Mouse (Mus musculus) gastrocnemius, adult 2 months (tissue): ENCODE results near the gene Slc12a8. TPM values are rescaled to one million over a fixed set of nuclear protein-coding genes. Genes with fewer than 3 reads are reported as not detected.

Source experiments
- DNase-seq: peaks from one replicate; pipeline ENCODE4 v3.0.0; 2022
- H3K27ac ChIP-seq: fragments of 200-600 bp; 2 replicates; pipeline ENCODE4 v1.8.1; 2022; ENCODE audit warnings: mild to moderate bottlenecking
- H3K4me3 ChIP-seq: fragments of 200-600 bp; 2 replicates; pipeline ENCODE4 v1.8.1; 2022; ENCODE audit warnings: mild to moderate bottlenecking, moderate library complexity
- CTCF ChIP-seq: fragments of 200-600 bp; IDR thresholded peaks from 2 replicates; pipeline ENCODE4 v1.8.1; 2022; ENCODE audit warnings: antibody characterized with exemption, mild to moderate bottlenecking, moderate library complexity
- intact Hi-C: fragments of 180-260 bp; cut with DNase I; formaldehyde crosslinking; loops from one replicate; pipeline ENCODE4 v1.15.1; 2025
- total RNA-seq, 2 experiments: library from RNA; stranded (reverse); gene quantifications; 2 replicates each; pipeline ENCODE4 v1.2.3; 2021

Gene Slc12a8
- total RNA-seq, 2 experiments from 2014 or later = 0.15 to 0.47 TPM

- peak overlapping the region; percentile 84 for H3K27ac ChIP-seq
Observed at GRCm38 (mm10) chr16:33676347-33677312, 159.5 kb downstream of the Slc12a8 start.

GRCm38 (mm10) chr16:33677313-33677690, 160.2 kb downstream of the Slc12a8 start:
- no peak for TF ChIP-seq CTCF
- DNase-seq = no peak
- intact Hi-C loops = loop anchor here (2.0 kb wide), 1 partner anchor 95 kb away; no protein-coding TSS in a partner anchor
- Histone ChIP-seq H3K4me3 (no peak overlapping the region), H3K27ac (peak overlapping the region; percentile 84)

More at GRCm38 (mm10) chr16:33676347-33677312, 159.5 kb downstream of the Slc12a8 start:
- intact Hi-C loops = loop anchor here (2.0 kb wide), 1 partner anchor 94 kb away; no protein-coding TSS in a partner anchor
- TF ChIP-seq CTCF = no peak
- no peak overlapping the region for H3K4me3 ChIP-seq
- peak; percentile 52 for DNase-seq

- intact Hi-C loops = loop anchor here (2.0 kb wide), 1 partner anchor 95 kb away; no protein-coding TSS in a partner anchor
- H3K27ac ChIP-seq = peak overlapping the region; percentile 84
- TF ChIP-seq CTCF = no peak
- DNase-seq = peak; percentile 78
- no peak overlapping the region for H3K4me3 ChIP-seq
Observed at GRCm38 (mm10) chr16:33677901-33678300, 160.8 kb downstream of the Slc12a8 start.

- no peak for DNase-seq
Observed at GRCm38 (mm10) chr16:33680271-33680670, 163.1 kb downstream of the Slc12a8 start.

GRCm38 (mm10) chr16:33680816-33681215, 163.7 kb downstream of the Slc12a8 start:
- Histone ChIP-seq H3K4me3 (no peak overlapping the region), H3K27ac (peak overlapping the region; percentile 96)
- no peak for TF ChIP-seq CTCF
- DNase-seq = no peak
- intact Hi-C loops = no loop called here

More at GRCm38 (mm10) chr16:33680271-33680670, 163.1 kb downstream of the Slc12a8 start:
- intact Hi-C loops = no loop called here
- peak overlapping the region; percentile 96 for H3K27ac ChIP-seq
- no peak for TF ChIP-seq CTCF
- no peak overlapping the region for H3K4me3 ChIP-seq

- no peak for TF ChIP-seq CTCF
- intact Hi-C loops = no loop called here
- no peak overlapping the region for H3K4me3 ChIP-seq
- H3K27ac ChIP-seq = peak overlapping the region; percentile 96
- DNase-seq = no peak
Observed at GRCm38 (mm10) chr16:33681661-33682060, 164.5 kb downstream of the Slc12a8 start.

- Histone ChIP-seq H3K4me3 (no peak overlapping the region), H3K27ac (peak overlapping the region; percentile 96)
- intact Hi-C loops = no loop called here
- DNase-seq = no peak
- TF ChIP-seq CTCF = no peak
Observed at GRCm38 (mm10) chr16:33682651-33683050, 165.5 kb downstream of the Slc12a8 start.

GRCm38 (mm10) chr16:33683206-33684161, 166.4 kb downstream of the Slc12a8 start:
- TF ChIP-seq CTCF = no peak
- DNase-seq = peak; percentile 72
- intact Hi-C loops = loop anchor here (2.0 kb wide), 1 partner anchor 123 kb away; no protein-coding TSS in a partner anchor
- H3K27ac ChIP-seq = peak overlapping the region; percentile 96
- peak overlapping the region; percentile 96 for H3K4me3 ChIP-seq

- H3K27ac ChIP-seq = peak within 1 kb of the TSS; percentile 96
- H3K4me3 ChIP-seq = peak within 1 kb of the TSS; percentile 96
- no peak; the same call in 1 of the 2 replicates for TF ChIP-seq CTCF
- intact Hi-C loops = loop anchor here (2.0 kb wide), 1 partner anchor 123 kb away; no protein-coding TSS in a partner anchor
- peak; percentile 91 for DNase-seq
Observed at GRCm38 (mm10) chr16:33684162-33684702, 167.1 kb downstream of the Slc12a8 start, which contains the start of gene Heg1. Heg1 (plus strand) TSS chr16:33684370.

- intact Hi-C loops = loop anchor here (2.0 kb wide), 1 partner anchor 124 kb away; no protein-coding TSS in a partner anchor
- no peak for DNase-seq
Observed at GRCm38 (mm10) chr16:33684703-33685701, 167.9 kb downstream of the Slc12a8 start.

GRCm38 (mm10) chr16:33686056-33686455, 168.9 kb downstream of the Slc12a8 start:
- H3K27ac ChIP-seq = peak overlapping the region; percentile 96
- no peak for DNase-seq
- intact Hi-C loops = no loop called here
- peak overlapping the region; percentile 96 for H3K4me3 ChIP-seq
- TF ChIP-seq CTCF = no peak

More at GRCm38 (mm10) chr16:33684703-33685701, 167.9 kb downstream of the Slc12a8 start:
- TF ChIP-seq CTCF = 0 out of 2 replicates have a peak, but pooled peaks have one; percentile 29
- H3K27ac ChIP-seq = peak overlapping the region; percentile 96
- H3K4me3 ChIP-seq = peak overlapping the region; percentile 96
